Mouse (Mus musculus) limb, embryonic 14.5 days (tissue): ENCODE measurements at regions not wholly inside any gene's neighbourhood (a gene's known extent, or its start where the extent isn't known, plus 50 kb on each side); places are given as distances from the start of the nearest gene placed in this dataset.

Experiments used
- ATAC-seq: fragments of 200-750 bp; cut with Nextera tagmentation; 2 replicates; pipeline ENCODE4 v1.8.0; 2017; ENCODE audit warnings: low read depth, moderate number of reproducible peaks, moderate TSS enrichment; ENCODE audit not compliant: low FRiP score
- DNase-seq: peaks from one replicate; pipeline ENCODE4 v3.0.0-alpha.2; 2015; ENCODE audit warnings: low spot score
- H3K27ac ChIP-seq: fragments of 300-500 bp; sonication (generic); replicated peaks from 2 replicates; pipeline ENCODE4 v1.5.1; 2014; ENCODE audit warnings: low read depth, mild to moderate bottlenecking, low read length, moderate library complexity, mixed read lengths
- H3K27me3 ChIP-seq: fragments of 300-500 bp; sonication (generic); 2 replicates; pipeline ENCODE4 v1.6.1; 2014; ENCODE audit warnings: low read length, mixed read lengths; ENCODE audit not compliant: control insufficient read depth, insufficient read depth
- H3K36me3 ChIP-seq: fragments of 300-500 bp; sonication (generic); 2 replicates; pipeline ENCODE4 v1.6.1; 2014; ENCODE audit warnings: mild to moderate bottlenecking, low read length, moderate library complexity, mixed read lengths; ENCODE audit not compliant: control insufficient read depth, insufficient read depth
- H3K4me1 ChIP-seq: fragments of 300-500 bp; sonication (generic); 2 replicates; pipeline ENCODE4 v1.6.1; 2014; ENCODE audit warnings: antibody characterized with exemption, low read length, mixed read lengths; ENCODE audit not compliant: control insufficient read depth, insufficient read depth
- H3K4me2 ChIP-seq: fragments of 300-500 bp; sonication (generic); replicated peaks from 2 replicates; pipeline ENCODE4 v1.6.1; 2014; ENCODE audit warnings: low read depth, mild to moderate bottlenecking, low read length, moderate library complexity; ENCODE audit not compliant: severe bottlenecking
- H3K4me3 ChIP-seq: fragments of 300-500 bp; sonication (generic); replicated peaks from 2 replicates; pipeline ENCODE4 v1.5.1; 2014; ENCODE audit warnings: low read length
- H3K9ac ChIP-seq: fragments of 300-500 bp; sonication (generic); 2 replicates; pipeline ENCODE4 v1.6.1; 2014; ENCODE audit warnings: mild to moderate bottlenecking, low read depth, low read length, moderate library complexity; ENCODE audit not compliant: severe bottlenecking
- H3K9me3 ChIP-seq: fragments of 300-500 bp; sonication (generic); 2 replicates; pipeline ENCODE4 v1.6.1; 2016; ENCODE audit warnings: low read length; ENCODE audit not compliant: control insufficient read depth
- POLR2A ChIP-seq: fragments of 200-500 bp; IDR thresholded peaks from 2 replicates; pipeline ENCODE4 v1.8.0; 2012; ENCODE audit warnings: inconsistent platforms, mild to moderate bottlenecking, moderate library complexity, borderline replicate concordance; ENCODE audit not compliant: insufficient read depth, insufficient read length; ENCODE audit errors: extremely low read depth
- WGBS: fragments of 180-500 bp; shearing (Covaris S2); extraction: QIAGEN DNeasy Blood & Tissue Kit; methylation state at CpG from one replicate; pipeline ENCODE4 v1.1.7; 2014; 5-methylcytosine and 5-hydroxymethylcytosine counted together

GRCm38 (mm10) chr4:8943080-8943479 is 704.2 kb upstream of the Car8 start:
- no peak for TF ChIP-seq POLR2A
- ATAC-seq: no peak
- no peak overlapping the region for H3K9ac ChIP-seq
- no peak overlapping the region for H3K4me2 ChIP-seq
- H3K36me3 ChIP-seq: no peaks in the 10 kb centered on the region
- no peaks in the 10 kb centered on the region for H3K9me3 ChIP-seq
- WGBS: 38% methylated on average over 5 of the region's 5 CpGs
- no peaks in the 10 kb centered on the region for H3K27me3 ChIP-seq
- peak; percentile 43 for DNase-seq
- 0 out of 2 replicates have a peak, but pooled peaks cover 2% of the 10 kb centered on the region for H3K4me1 ChIP-seq
- H3K4me3 ChIP-seq: no peak overlapping the region
- no peak overlapping the region for H3K27ac ChIP-seq

GRCm38 (mm10) chr4:8938948-8939411 is 700.1 kb upstream of the Car8 start:
- ATAC-seq (peak; percentile 86), DNase-seq (no peak)
- H3K4me3 ChIP-seq: no peak overlapping the region
- no peak overlapping the region for H3K9ac ChIP-seq
- WGBS: 55% methylated on average over 6 of the region's 6 CpGs
- H3K4me1 ChIP-seq: 0 out of 2 replicates have a peak, but pooled peaks cover 2% of the 10 kb centered on the region
- no peak for TF ChIP-seq POLR2A
- H3K4me2 ChIP-seq: no peak overlapping the region
- H3K9me3 ChIP-seq: no peaks in the 10 kb centered on the region
- no peak overlapping the region for H3K27ac ChIP-seq
- H3K36me3 ChIP-seq: no peaks in the 10 kb centered on the region
- H3K27me3 ChIP-seq: no peaks in the 10 kb centered on the region

- no peak overlapping the region for H3K9ac ChIP-seq
- no peak for TF ChIP-seq POLR2A
- DNase-seq (no peak), ATAC-seq (no peak)
- H3K4me3 ChIP-seq: no peak overlapping the region
- H3K4me2 ChIP-seq: no peak overlapping the region
- no peaks in the 10 kb centered on the region for H3K27me3 ChIP-seq
- no peaks in the 10 kb centered on the region for H3K9me3 ChIP-seq
- WGBS: 69% methylated on average over 2 of the region's 2 CpGs
- H3K27ac ChIP-seq: no peak overlapping the region
- H3K4me1 ChIP-seq: 0 out of 2 replicates have a peak, but pooled peaks cover 2% of the 10 kb centered on the region
- no peaks in the 10 kb centered on the region for H3K36me3 ChIP-seq
These were observed 697.1 kb upstream of the Car8 start for GRCm38 (mm10) chr4:8935899-8936298.

GRCm38 (mm10) chr4:8934541-8934940 is 695.7 kb upstream of the Car8 start:
- no peaks in the 10 kb centered on the region for H3K27me3 ChIP-seq
- no peak for DNase-seq
- WGBS: 82% methylated on average over 1 of the region's 1 CpGs

GRCm38 (mm10) chr4:8929346-8929745 is 690.5 kb upstream of the Car8 start:
- no peak overlapping the region for H3K9ac ChIP-seq
- no peaks in the 10 kb centered on the region for H3K36me3 ChIP-seq
- WGBS: 65% methylated on average over 4 of the region's 4 CpGs

More at GRCm38 (mm10) chr4:8934541-8934940, 695.7 kb upstream of the Car8 start:
- H3K27ac ChIP-seq: no peak overlapping the region
- no peaks in the 10 kb centered on the region for H3K36me3 ChIP-seq
- H3K4me2 ChIP-seq: no peak overlapping the region
- no peaks in the 10 kb centered on the region for H3K9me3 ChIP-seq
- H3K4me3 ChIP-seq: no peak overlapping the region
- no peak overlapping the region for H3K9ac ChIP-seq
- no peak for TF ChIP-seq POLR2A
- ATAC-seq: no peak
- 0 out of 2 replicates have a peak, but pooled peaks cover 1% of the 10 kb centered on the region for H3K4me1 ChIP-seq

More at GRCm38 (mm10) chr4:8929346-8929745, 690.5 kb upstream of the Car8 start:
- Histone ChIP-seq H3K9me3 (no peaks in the 10 kb centered on the region), H3K4me1 (peaks cover 7% of the 10 kb centered on the region), H3K27ac (no peak overlapping the region), H3K4me3 (no peak overlapping the region), H3K4me2 (no peak overlapping the region), H3K27me3 (no peaks in the 10 kb centered on the region)
- TF ChIP-seq POLR2A: no peak
- ATAC-seq (no peak), DNase-seq (no peak)
